Mouse (Mus musculus): ENCODE measurements around the gene Mt2.

The Mt2 gene

DNA sequence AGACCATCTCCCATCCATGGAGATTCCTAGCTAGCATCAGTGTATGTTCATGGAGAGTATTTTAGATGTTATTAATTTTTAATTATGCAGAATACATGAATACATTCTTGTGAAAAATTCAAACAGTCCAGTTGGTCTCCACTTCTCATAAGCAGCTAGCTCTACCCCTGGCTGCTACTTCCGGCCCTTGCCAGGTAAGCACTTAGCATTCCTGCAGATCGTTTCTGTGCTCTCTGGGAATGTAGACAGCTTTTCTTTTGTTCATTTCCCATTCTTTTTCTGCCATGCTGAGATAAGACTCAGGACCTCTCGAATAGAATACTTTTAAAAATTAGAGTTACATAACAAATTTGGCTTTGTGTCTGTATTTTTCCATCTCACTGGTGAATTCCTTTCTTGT lies 31.6 kb downstream of the Mt2 start:
- DNase-seq = no peak

GRCm38 (mm10) chr8:94205736-94206135 lies 33.3 kb downstream of the Mt2 start:
- DNase-seq = peak; percentile 79

DNA sequence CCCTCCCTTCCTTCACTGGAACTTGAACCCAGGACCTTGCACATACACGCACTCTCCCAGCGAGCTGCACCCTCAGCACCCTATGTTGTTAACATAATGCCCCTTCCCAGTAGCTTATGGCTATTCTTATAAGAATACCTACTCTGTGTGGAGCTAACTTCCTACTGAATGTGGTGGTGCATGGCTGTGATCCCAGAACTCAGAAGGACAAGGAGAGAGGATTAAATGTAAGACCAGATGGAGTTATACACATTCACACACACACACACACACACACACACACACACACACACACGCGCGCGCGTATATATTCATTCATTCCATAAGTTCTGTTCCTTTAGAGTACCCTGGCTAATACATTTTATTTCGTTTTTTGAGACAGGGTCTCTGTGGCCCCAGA lies 33.8 kb downstream of the Mt2 start:
- no peak for DNase-seq

DNA sequence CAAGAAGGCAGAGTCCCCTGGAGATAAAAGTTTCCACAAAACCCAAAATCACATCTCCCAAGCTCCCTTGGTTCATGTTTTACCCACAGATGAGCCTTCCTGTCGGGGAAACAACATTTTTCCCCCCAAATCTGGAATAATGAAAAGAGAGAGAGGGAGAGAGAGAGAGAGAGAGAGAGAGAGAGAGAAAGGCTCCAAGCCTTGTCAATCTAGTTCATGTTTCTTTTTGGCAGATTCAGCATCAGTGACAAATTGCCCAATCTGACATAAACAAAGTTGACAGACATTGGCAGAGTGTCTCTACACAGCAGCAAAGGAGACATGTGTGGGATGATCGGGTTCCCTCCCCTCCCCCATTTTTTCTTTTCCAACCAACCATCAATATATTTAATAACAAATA lies 35.0 kb downstream of the Mt2 start:
- DNase-seq = no peak

- peak; percentile 67 for DNase-seq
These were observed 37.2 kb downstream of the Mt2 start for GRCm38 (mm10) chr8:94209639-94210038.

GRCm38 (mm10) chr8:94210225-94210624 lies 37.8 kb downstream of the Mt2 start:
- DNase-seq = peak; percentile 46

DNA sequence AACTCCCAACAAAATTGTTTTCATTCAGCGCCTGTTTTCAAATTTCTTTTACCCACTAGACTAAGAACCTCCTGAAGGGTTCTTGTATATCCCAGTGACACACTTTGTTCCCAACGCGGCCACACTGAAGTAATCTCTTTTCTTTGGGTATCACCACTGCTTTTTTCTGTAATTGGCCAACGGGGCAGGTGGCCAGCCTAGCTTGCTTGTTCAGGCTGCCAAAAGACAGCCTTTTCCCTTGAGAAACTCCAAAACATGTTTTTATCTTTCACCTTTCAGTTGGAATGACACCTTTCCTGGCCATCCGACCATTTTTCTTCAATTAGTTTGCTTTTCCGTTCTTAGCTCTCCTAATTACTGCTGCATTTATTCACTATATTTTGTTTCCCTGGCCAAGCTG lies 41.4 kb downstream of the Mt2 start:
- DNase-seq = no peak

DNA sequence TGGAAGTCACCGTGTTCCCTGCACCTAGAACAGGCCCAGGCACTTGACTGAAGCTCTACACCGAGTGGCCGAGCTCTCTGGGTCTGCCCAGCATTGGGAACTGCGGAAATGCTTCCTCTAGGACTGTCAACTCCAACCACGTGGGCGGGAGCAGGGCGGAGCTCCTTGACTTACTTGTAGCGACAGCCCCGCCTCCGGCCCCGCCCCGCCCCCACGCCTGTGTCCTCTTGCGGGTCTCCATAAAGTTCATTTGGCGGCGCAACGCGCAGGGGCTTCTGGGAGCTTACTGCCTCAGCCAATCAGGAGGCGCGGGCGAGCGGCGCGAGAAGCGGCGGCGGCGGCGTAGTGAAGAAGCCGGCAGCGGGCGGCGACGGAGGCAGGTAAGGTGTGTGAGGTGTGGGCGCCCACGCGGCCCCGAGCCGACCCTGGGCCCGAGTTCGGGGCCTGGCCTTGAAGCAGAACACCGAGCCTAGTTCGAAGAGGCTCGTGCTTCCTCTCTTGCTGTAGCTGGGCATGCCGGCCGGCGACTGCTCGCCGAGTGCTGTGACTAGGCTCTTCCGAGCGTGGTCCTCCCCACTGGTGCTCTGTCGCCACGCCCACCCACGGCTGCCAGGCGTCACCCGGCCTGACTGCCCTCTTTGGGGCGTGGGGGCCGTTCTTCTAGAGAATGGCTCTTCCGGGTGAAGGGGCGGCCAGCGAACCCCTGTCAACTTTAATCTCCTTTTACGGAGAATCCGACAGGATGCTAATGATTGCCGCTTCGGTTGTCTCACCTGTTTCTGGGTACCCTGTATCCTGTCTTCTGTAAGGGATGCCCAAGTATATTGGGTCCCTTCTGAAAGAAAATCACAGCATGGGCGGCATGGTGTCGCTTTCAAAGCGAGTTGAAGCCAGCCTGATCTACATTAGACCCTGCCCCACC lies 42.0 kb downstream of the Mt2 start, which contains the start of gene Nup93:
Nup93 (plus strand) TSS at position 313 of the 922 bp plus-strand sequence.
- DNase-seq = peak; percentile 99
